Mouse (Mus musculus) C2C12 (cell line): ENCODE results near the gene Trex1.

ENCODE experiments used
- CTCF ChIP-seq: IDR thresholded peaks from one replicate; pipeline ENCODE4 v1.5.1; 2011; ENCODE audit not compliant: control insufficient read depth, insufficient read depth, insufficient read length
- MAX ChIP-seq: IDR thresholded peaks from one replicate; pipeline ENCODE4 v1.6.1; 2011; ENCODE audit warnings: mild to moderate bottlenecking, control low read depth

GRCm38 (mm10) chr9:109100307-109100928 lies 40.9 kb upstream of the Trex1 start:
- no peak for TF ChIP-seq CTCF
- TF ChIP-seq MAX, result no peak
